Mouse (Mus musculus) cerebellum, adult 8-10 months (tissue): ENCODE results near the gene 1700001J03Rik.
"Not testable (repeated sequence)": the region's sequence is repeated elsewhere in the genome, so short reads cannot be mapped to it uniquely, and the experiment has no call there.

Source experiments
- DNase-seq: peaks from one replicate; pipeline ENCODE4 v3.0.0; 2022

Gene 1700001J03Rik

DNA sequence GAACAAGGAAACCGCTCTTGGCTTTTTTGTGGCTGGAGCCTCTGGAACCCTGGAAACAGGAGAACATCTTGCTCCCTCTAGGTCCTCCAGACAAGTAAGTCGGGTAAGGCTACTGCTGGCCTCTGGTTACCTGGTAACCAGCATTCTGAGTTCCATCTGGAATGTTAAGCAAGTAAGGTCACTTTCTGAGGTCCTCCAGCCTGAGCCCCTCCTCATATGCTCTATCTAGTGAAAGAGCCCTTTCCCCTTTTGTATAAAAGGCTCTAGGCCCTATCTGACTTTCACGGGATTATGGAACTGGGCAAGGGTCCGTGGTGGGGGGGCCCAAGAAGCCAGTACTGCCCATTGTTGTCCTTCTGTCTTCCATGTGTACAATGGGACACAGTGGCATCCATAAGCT, at the start of gene 1700001J03Rik:
TSS of gene 1700001J03Rik (minus strand) at position 101 of the 400 bp plus-strand sequence.
- not testable (repeated sequence) for DNase-seq

DNA sequence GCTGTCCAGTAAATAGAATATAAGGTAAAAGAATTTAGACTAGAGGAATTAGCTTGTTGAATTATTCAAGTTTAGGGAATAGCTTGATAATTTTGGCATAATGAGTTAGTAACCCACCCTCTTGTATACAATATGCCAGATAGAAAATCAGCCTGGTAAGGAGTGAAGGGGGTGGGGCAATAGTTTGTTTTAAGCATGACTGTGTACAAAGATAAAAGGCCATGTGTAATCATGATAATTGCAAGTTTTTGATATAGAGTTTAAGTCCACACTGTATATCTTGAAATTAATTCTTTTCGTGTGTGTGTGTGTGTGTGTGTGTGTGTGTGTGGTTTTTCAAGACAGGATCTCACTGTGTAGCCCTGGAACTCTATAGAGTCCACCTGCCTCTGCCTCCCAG, 49.2 kb upstream of the 1700001J03Rik start:
- DNase-seq = no peak

DNA sequence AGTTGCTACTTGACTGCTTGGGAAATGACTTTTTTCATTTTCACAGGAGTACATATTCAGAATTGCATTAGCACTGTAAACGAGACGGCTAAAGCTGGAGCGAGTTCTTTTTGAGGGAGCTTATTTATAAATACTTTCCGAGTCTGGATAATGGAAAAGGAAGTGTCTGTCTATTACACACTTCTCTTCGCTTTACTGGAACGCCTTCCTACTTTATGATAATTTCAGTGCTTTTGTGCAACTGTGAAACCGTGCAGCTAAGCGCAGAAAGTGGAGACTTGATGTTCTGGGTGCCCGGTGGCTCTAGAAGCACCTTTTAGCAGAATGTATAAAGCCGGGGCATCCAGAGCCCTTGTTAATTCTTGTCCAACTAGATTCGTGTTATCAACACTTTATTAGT, 47.7 kb upstream of the 1700001J03Rik start:
- no peak for DNase-seq

DNA sequence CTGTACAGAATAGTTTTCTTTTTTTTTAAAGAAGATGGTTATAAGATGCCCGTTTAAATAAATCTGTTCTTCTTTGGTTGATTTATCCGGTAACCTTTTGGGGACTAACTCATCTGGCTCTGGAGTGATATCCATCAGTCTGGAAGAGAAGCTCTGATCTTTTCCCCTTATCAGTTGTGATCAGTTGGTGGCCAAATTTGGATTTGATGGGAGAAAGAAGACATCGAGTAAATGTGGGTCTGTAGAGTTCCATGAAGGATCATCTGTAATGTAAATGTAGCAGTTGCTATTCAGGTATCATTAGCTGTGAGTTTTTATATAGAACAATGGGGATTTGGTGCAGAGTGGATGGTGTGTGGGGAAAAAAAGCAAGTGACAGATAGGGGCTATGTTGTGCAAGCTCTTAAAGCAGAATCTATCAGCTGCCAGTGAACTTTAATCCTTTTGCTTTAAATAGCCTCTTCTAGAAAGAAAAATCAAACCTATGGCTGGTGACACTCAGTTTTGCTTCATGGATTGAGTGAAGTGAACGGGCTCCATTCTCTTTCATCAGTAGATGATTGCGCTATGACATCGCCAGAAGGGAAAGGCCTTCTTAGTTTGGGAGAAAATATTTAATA, 47.1 kb upstream of the 1700001J03Rik start:
- DNase-seq = no peak

DNA sequence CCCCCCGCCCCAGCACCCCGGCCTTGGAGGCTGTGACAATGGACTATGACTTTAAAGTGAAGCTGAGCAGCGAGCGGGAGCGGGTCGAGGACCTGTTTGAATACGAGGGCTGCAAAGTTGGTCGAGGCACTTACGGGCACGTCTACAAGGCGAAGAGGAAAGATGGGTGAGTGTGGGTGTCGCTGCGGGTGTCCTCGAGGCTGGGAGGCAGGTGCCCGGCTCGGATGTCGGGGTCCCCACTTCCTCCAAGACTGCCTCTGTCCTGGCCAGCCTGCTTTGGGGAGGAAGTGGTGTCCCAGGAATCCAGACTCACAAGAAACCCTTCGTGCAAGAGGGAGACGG, 46.5 kb upstream of the 1700001J03Rik start:
- peak; percentile 42 for DNase-seq

DNA sequence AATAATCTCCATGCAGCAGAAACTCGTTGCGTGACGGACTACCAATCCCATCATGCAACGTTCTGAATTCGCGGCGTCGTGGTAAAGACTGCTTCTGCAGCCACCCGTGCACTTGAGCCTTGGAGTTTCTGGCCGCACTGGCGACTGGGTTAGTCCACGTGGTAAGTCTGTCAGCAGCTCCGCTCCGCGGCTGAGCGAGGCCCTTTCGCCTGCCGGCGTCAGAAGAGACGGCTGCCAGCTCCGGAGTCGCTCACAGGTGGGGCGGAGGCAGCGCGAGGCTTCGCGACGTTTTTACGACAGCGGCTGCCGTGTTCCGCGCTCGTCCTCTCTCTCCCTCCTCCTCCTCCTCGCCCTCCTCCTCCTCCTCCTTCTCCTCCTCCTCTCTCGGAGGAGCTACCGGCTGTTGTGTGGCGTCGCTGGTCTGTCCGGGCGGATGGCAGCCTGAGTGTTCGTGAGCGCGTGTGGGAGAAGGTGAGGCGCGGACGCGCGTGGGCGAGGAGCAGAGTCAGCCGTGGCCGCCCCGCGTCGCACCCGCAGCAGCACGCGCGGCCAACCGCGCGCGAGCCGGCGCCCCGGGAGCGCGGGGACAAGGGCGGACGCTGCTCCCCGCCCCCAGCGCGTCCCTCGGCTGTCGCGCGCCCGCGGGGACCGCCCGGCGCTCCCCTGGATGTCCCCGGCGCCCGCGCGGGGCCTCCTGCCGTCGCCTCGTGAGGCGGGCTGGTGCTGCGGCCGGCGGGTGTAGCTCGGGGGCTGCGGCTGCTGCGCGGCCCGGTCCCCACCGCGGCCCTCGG, 46.0 kb upstream of the 1700001J03Rik start, which contains the start of gene Cdk8:
TSS of gene Cdk8 (plus strand) at position 367 of the 791 bp plus-strand sequence.
- DNase-seq = peak; percentile 91

DNA sequence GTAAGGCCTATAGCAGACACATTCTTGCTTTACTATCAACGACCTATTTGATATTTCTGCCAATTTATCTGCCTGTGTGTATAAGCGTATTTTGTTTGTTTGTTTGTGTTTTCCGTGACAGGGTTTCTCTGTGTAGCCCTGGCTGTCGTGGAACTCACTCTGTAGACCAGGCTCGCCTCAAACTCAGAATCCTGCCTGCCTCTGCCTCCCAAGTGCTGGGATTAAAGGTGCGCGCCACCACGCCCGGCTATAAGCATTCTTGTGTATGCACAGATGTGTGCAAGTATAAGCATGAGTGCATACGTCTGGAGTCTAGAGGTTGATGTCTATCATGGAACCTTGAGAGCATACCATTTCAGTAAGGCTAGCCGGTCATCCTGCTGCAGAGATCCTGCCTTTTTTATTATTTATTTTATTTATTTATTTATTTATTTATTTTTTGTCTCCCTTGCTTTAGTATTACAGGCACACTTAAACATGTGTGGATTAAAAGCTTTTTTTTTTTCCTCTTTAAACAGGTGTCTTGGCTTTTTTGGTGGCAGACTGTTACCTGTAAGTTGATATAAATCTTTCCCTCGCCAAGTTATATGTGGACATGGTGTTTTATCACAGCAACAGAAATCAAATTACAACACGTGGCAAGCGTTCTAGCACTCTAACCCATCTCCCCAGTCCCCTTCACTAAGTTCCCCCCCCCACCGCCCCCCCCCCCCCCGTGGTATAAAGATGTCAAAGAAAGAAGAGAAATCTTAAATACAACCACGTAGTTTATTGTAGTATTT, 45.0 kb upstream of the 1700001J03Rik start:
- no peak for DNase-seq

DNA sequence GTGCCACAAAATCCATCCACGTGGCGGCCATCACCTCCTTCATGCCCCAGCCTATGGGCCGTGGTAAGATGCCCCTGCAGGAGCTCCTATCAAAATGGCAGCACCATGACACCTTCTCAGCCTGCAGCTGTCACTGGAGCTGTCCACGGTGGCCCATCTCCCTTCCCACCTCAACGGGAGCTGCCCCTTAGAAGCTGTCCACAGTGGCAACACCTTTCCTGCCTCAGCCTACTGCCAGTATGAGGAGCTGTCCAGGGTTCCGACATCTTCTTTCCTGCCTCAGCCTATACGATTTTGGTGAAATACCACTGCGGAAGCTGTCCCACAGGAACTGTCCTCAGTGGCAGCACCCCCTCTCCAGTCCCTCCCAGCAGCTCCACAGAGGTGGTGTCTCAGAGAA, 42.4 kb upstream of the 1700001J03Rik start:
- no peak for DNase-seq

DNA sequence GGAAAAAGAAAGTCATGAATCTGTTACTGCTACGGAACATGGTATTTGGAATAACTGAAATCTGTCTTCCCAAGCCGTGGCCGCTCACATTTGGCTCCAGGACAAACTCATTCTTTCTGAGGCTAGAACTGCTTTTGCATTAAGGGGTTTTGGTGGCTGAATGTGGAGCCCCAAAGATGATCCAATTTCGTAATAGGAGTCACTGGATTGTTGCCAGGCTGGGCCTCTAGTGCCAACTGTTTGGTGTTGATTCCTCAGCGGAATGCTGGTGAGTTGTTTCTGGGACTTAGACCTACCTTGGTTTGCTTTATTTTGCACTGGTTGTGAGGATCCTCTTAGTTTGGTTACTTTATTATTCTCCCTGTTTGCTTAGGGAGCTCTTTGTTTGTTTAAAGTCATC, 38.7 kb upstream of the 1700001J03Rik start:
- no peak for DNase-seq

DNA sequence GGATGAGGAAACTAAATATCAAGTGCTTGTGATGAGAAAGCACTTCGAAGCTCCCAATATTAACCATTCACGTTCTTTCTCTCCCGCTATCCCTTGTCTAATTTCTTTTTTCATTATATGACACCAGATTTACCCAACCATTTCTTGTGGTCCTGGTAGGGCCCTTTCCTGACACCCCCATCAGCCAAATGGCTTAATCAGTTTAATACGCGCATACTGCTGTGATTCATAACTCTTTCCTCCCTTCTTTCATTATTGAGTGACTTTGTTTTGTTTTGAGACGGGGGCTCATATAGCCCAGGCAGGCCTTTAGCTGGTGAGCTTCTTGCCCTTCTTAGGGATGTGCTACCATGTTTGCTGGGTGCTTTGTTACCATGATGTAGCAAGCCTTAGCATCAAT, 36.6 kb upstream of the 1700001J03Rik start:
- no peak for DNase-seq

DNA sequence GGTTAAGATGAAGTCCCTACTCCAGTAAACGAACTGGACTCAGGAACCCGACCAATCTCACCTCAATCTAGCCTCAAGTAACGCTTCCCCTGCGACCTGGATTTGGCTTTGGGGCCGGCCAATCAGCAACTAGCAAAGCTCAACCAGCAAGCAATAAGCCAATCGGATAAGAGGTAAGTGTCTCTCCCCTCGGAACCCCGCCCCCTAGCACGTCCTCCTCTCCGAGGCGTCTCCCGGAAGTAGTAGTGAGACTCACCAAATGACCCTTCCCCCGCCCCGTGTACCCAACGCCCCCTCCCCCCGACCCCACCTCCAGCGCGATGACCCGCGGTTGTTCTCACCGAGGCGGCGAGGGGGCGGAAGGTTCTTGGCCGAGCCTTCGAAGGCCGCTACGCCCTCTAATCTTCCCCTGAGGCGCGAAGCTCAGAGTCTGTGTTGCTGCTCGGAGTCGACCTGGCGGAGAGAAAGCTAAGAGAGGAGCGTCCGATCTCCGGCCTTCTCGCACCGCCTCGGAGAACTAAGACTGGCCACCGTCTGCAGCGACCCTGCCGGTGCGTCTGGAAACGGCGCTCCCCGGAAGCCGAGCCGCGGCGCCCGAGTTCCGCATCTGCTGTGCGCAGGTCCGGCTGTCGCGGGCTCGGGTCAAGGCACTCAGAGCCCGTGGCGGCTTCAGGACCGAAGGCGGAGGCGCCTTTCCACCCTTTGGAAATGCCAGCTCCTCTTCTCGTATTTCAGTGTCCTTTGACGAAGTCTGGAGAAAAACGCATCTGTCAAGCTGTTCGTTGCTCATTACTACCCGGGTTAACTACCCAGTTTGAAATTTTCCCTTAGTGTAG, 36.0 kb upstream of the 1700001J03Rik start, which contains the start of gene Rnf6:
TSS of gene Rnf6 (minus strand) at position 677 of the 836 bp plus-strand sequence.
- peak; percentile 89 for DNase-seq

DNA sequence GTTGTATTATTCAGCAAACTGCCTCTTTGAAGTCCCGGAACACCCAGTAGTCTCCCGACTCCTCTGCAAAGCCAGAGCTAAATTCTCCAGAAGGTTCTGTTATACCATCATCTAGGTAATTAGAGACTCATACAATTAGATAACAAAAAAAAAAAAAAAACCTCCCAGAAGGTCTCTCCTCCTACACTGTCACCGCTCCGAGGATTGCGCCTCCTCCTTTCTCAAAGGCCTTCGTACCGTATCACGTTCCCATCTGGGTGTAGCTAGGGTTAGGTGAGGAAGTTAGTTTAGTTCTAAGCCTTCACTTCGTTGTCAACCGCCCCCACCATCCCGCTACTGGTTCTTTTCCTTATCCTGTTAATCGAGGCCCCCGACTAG, 35.4 kb upstream of the 1700001J03Rik start:
- DNase-seq = no peak

DNA sequence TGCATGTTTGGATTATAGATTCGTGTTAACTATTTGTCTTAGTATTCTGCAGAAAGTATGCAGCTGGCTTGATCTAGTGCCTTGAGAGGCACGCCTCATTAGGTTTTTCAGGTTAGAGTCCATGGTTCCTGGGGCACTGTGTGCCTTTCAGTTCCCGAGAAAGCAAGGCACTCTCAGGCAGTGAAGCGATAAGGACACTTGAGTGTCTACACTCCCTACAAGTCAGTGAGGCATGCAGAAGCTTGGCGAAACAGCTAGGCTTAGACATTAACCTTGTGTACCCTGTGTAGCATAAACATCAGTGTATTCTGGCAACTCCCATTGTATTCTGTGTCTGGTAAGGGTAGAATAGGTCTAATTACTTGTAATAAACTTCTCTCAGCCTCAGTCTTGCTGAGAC, 20.4 kb upstream of the 1700001J03Rik start:
- no peak for DNase-seq

DNA sequence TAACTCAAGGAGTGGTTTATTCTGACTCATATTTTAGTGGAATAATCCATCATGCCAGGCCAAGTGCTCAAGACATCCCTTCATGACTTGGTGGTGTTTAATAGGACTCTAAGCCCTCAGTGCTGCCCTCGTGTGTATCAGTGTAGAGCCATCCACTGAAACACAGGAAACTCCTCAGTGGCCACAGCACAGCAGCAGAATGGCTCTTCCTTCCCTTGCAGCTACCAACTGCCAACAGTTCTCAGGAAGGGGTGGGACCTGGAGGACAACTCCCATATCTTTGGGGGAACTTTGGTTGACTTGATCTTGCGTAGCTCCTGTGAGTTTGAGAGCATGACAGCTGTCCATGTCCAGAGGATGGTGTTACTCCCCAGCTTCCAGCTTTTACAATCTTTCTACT, 18.8 kb upstream of the 1700001J03Rik start:
- DNase-seq = no peak

DNA sequence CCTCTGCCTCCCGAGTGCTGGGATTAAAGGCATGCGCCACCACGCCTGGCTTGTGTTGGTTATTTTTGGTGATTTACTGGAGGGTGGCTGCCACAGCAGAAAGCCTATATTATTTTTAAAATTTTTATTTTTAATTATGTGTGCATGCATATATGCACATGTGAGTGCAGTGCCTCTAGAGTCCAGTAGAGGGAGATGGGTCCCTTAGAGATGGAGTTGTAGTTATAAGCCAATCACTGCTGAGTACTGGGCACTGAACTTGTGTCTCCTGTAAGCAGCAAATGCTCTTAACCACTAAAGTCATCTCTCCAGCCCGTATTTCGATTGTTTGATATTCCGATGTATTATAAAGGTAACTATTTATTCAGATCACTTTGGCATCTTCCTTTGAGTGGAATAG, 15.5 kb upstream of the 1700001J03Rik start:
- no peak for DNase-seq

DNA sequence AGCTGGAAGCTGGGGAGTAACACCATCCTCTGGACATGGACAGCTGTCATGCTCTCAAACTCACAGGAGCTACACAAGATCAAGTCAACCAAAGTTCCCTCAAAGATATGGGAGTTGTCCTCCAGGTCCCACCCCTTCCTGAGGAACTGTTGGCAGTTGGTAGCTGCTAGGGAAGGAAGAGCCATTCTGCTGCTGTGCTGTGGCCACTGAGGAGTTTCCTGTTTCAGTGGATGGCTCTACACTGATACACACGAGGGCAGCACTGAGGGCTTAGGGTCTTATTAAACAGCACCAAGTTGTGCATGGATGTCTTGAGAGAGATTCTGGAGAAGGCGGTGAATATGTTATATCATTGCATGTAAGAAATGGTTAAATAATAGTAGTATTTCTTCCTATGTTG, 14.4 kb upstream of the 1700001J03Rik start:
- DNase-seq = no peak

DNA sequence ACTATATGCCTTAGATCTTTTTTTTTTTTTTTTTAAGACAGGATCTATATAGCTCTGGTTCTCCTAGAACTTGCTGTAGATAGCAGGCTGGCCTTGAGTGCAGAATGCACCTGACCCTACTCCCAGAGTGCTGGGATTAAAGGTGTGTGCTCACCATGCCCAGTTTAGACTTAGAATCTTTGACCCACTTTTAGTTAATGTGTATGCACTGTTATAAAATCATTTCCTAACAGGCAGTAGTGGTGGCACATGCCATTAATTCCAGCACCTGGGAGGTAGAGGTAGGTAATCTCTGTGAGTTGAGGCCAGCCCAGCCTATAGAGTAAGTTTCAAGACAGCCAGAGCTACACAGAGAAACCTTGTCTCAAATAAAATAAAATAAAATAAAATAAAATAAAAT, 14.0 kb upstream of the 1700001J03Rik start:
- no peak for DNase-seq

DNA sequence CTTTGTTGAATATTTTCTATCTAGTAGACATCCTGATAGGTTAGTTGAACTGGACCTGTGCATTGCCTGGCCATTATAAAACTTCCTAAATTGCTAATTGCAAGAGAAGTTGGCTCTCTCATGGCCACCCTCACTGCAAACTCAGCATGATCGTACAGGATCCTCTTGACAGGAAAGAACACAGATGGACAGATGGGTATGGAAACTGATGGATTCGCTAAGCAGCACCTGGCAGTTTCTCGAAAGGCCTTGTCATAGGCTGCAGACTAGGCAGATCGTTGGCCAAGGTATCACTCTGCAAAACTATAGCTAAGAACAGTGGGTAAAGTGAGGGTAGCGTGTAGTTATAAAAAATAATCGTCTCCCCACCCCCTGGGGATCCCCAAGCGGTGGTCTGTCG, 8.3 kb upstream of the 1700001J03Rik start:
- no peak for DNase-seq

DNA sequence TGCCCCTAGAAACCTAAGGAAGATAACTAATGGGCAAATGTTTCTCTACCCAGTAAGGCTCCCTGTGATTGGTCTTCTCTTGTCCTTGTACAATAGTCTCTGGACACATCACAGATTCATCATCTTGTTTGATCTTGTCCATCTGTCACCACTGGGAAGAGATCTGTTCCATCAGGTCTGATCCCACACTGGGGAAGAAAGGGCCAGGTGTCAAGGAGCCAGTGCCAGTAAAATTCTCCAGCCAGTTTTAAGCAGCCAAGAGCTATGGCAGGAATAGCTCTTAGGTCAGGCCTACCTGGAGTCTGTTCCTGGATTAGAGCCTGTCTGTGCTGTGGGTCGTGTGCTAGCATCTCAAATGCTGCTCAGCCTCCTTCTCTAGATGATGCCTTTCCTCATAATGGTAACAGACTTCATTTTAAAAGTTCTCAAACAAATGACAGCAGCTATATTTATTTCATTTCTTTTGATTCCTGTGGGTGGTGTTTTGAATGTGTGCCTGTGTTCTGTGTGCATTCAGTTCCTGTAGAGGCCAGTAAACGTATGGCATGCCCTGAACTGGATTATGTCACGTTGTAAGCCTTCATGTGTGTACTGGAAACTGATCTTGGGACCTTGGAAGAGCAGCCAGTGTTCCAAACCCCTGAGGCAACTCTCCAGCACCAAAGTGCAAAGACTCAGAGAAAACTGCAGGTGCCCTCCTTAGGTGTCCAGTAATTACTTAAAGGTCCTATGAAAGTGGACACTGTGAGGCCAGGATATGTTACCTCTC, 5.6 kb upstream of the 1700001J03Rik start:
- peak; percentile 80 for DNase-seq

DNA sequence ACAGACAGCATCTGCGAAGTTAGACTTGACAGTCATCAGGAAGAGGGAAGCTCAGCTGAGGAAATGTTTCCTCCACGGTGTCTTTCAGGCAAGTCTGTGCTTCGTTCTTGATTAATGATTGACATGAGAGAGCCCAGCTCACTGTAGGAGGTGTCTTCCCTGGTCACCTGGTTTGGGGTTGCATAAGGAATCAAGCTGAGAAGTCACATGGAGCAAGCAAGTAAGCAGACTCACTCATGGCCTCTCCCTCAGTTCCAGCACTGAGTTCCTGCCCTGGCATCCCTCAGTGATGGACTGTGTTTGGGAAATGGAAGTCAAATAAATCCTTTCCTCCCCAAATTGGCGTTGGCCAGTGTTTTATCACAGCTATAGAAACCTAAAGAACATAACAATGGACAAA, 5.0 kb upstream of the 1700001J03Rik start:
- DNase-seq = peak; percentile 41

DNA sequence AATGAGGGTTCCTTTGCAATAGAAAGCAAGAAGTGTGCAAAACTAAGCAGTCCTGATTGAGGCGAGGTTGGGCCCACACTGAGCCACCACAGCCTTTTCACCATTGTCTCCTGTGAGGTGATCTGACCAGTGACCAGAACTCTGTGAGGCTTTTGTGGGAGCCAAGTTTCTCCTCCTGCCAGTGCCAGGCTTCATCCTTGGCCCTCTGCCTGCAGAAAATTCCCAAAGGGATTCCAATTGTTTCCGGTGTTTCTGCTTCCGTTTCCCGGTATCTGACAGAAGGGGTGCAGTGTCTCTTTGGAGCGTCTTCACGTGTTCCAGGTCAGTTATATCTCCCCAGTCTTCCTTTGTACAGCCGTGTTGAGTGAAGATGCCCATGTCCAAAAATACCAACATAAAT, 3.6 kb upstream of the 1700001J03Rik start:
- DNase-seq = peak; percentile 45

DNA sequence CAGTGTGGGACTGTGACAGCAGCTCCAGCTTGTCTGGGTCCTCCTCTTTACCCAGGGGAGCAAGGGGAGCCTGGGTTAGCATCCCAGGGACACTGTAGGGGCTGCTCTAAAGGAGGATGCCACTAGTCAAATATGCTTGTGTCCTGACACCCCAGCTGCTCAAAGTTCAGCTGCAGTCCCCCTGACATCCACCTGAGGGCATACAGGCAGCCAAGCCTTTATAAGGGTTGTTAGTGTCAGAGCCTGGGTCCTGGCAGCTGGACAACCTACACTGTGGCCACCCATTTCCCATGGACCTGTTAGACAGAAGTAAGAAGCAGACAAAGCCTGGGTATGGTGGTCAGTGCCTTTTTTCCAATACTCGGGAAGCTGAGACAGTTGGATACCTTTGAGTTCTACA, 3.0 kb upstream of the 1700001J03Rik start:
- no peak for DNase-seq
